Mouse (Mus musculus) stomach, embryonic 16.5 days (tissue): ENCODE data around the gene Car5b. TPM values are rescaled to one million over a fixed set of nuclear protein-coding genes. Genes with fewer than 3 reads are reported as not detected.

Experiments
- ATAC-seq: fragments of 200-750 bp; cut with Nextera tagmentation; 2 replicates; pipeline ENCODE4 v1.8.0; 2017; ENCODE audit warnings: moderate number of reproducible peaks, moderate TSS enrichment; ENCODE audit not compliant: insufficient read depth, low FRiP score
- H3K27ac ChIP-seq: fragments of 300-500 bp; sonication (generic); 2 replicates; pipeline ENCODE4 v1.5.1; 2014; ENCODE audit warnings: low read length
- H3K27me3 ChIP-seq: fragments of 300-500 bp; sonication (generic); 2 replicates; pipeline ENCODE4 v1.6.1; 2014; ENCODE audit warnings: low read length, control low read depth, mixed read lengths; ENCODE audit not compliant: control insufficient read depth, insufficient read depth
- H3K36me3 ChIP-seq: fragments of 300-500 bp; sonication (generic); 2 replicates; pipeline ENCODE4 v1.6.1; 2014; ENCODE audit warnings: low read length; ENCODE audit not compliant: control insufficient read depth, insufficient read depth
- H3K4me1 ChIP-seq: fragments of 300-500 bp; sonication (generic); 2 replicates; pipeline ENCODE4 v1.6.1; 2014; ENCODE audit warnings: low read length, control low read depth, mixed read lengths; ENCODE audit not compliant: control insufficient read depth, insufficient read depth
- H3K4me2 ChIP-seq: fragments of 300-500 bp; sonication (generic); 2 replicates; pipeline ENCODE4 v1.6.1; 2014; ENCODE audit warnings: low read depth, low read length, mixed read lengths
- H3K4me3 ChIP-seq: fragments of 300-500 bp; sonication (generic); replicated peaks from 2 replicates; pipeline ENCODE4 v1.5.1; 2014; ENCODE audit warnings: mild to moderate bottlenecking, low read length
- H3K9ac ChIP-seq: fragments of 300-500 bp; sonication (generic); 2 replicates; pipeline ENCODE4 v1.6.1; 2014; ENCODE audit warnings: low read length
- H3K9me3 ChIP-seq: fragments of 300-500 bp; sonication (generic); replicated peaks from 2 replicates; pipeline ENCODE4 v1.6.1; 2016; ENCODE audit warnings: low read length, control low read depth; ENCODE audit not compliant: control insufficient read depth
- WGBS: fragments of 180-500 bp; shearing (Covaris S2); extraction: QIAGEN DNeasy Blood & Tissue Kit; methylation state at CpG from one replicate; pipeline ENCODE4 v1.1.7; 2014; 5-methylcytosine and 5-hydroxymethylcytosine counted together
- polyA plus RNA-seq: library from polyadenylated mRNA; unstranded; fragments of >200 nt; fragmentation: Nextera tagmentation; extraction: Ambion mirVana; gene quantifications from 2 replicates; pipeline ENCODE4 v1.2.1, GENCODE M21; 2015

Car5b gene
- polyA plus RNA-seq, result 3.0 TPM in 2 replicates

GRCm38 (mm10) chrX:164027607-164028289 is at the start of gene Car5b:
Gene Car5b, minus strand, starts transcription at chrX:164027997.
- H3K27ac ChIP-seq, result no peak within 1 kb of the TSS
- no peak within 1 kb of the TSS; the same call in 1 of the 2 replicates for H3K9ac ChIP-seq

GRCm38 (mm10) chrX:164076040-164076775 is 48.4 kb upstream of the Car5b start, which contains the start of gene Siah1b:
Gene Siah1b, minus strand, starts transcription at chrX:164076493.
- WGBS, result 24% methylated on average over 52 of the region's 54 CpGs
- Histone ChIP-seq H3K4me2 (peak within 1 kb of the TSS; percentile 77), H3K27ac (peak within 1 kb of the TSS; percentile 82), H3K36me3 (no peaks in the 10 kb centered on the region), H3K27me3 (no peaks in the 10 kb centered on the region), H3K4me3 (peak within 1 kb of the TSS; percentile 61), H3K4me1 (peaks cover 4% of the 10 kb centered on the region; the same call in 1 of the 2 replicates), H3K9ac (peak within 1 kb of the TSS; percentile 78), H3K9me3 (no peaks in the 10 kb centered on the region)
- ATAC-seq, result peak; percentile 99

More at GRCm38 (mm10) chrX:164027607-164028289, at the start of gene Car5b:
- H3K4me1 ChIP-seq, result no peaks in the 10 kb centered on the region
- H3K4me2 ChIP-seq, result peak within 1 kb of the TSS; percentile 58
- ATAC-seq, result peak; percentile 99
- 7% methylated on average over 22 of the region's 22 CpGs for WGBS
- H3K9me3 ChIP-seq, result no peaks in the 10 kb centered on the region
- H3K27me3 ChIP-seq, result no peaks in the 10 kb centered on the region; the same call in 1 of the 2 replicates
- peak within 1 kb of the TSS; percentile 48 for H3K4me3 ChIP-seq
- H3K36me3 ChIP-seq, result no peaks in the 10 kb centered on the region

GRCm38 (mm10) chrX:164068968-164069367 is 41.2 kb upstream of the Car5b start:
- ATAC-seq, result no peak
- Histone ChIP-seq H3K27ac (no peak overlapping the region), H3K4me2 (no peak overlapping the region), H3K9me3 (no peaks in the 10 kb centered on the region), H3K4me1 (no peaks in the 10 kb centered on the region), H3K9ac (no peak overlapping the region), H3K4me3 (no peak overlapping the region), H3K36me3 (no peaks in the 10 kb centered on the region), H3K27me3 (no peaks in the 10 kb centered on the region)
- 81% methylated on average over 4 of the region's 4 CpGs for WGBS

DNA sequence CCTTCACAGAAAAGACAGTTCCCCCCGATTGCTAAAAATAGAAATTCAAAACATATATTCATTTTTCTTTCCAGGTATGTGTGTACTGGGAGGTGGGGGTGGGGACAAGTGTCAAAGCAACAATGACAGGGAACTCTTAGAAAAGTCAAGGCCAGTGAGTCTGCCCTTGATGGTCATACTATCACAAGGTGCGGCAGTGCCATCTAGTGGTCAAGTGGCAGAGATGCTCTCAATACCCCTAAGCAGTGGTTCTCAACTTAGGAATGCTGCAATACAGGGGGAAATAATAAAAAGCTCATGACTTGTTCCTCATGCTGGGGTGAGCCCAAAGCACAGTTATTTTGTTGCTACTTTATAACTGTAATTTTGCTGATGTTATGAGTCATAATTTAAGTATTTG is 38.4 kb upstream of the Car5b start:
- 17% methylated on average over 2 of the region's 2 CpGs for WGBS
- peak; percentile 50; the same call in 1 of the 2 replicates for ATAC-seq
- Histone ChIP-seq H3K27me3 (no peaks in the 10 kb centered on the region), H3K4me2 (no peak overlapping the region), H3K9me3 (no peaks in the 10 kb centered on the region), H3K36me3 (no peaks in the 10 kb centered on the region), H3K9ac (no peak overlapping the region), H3K27ac (no peak overlapping the region), H3K4me1 (no peaks in the 10 kb centered on the region), H3K4me3 (no peak overlapping the region)

- Histone ChIP-seq H3K9me3 (no peaks in the 10 kb centered on the region), H3K4me2 (no peak overlapping the region), H3K4me1 (no peaks in the 10 kb centered on the region), H3K4me3 (no peak overlapping the region), H3K27ac (no peak overlapping the region), H3K36me3 (no peaks in the 10 kb centered on the region), H3K27me3 (peaks cover 6% of the 10 kb centered on the region; the same call in 1 of the 2 replicates), H3K9ac (no peak overlapping the region)
- WGBS, result 60% methylated on average over 4 of the region's 4 CpGs
- ATAC-seq, result no peak
Observed at GRCm38 (mm10) chrX:164059070-164059469, 31.3 kb upstream of the Car5b start.

- H3K27ac ChIP-seq, result no peak overlapping the region
- H3K36me3 ChIP-seq, result no peaks in the 10 kb centered on the region
- H3K4me1 ChIP-seq, result no peaks in the 10 kb centered on the region
- H3K4me3 ChIP-seq, result no peak overlapping the region
- 88% methylated on average over 3 of the region's 3 CpGs for WGBS
- H3K27me3 ChIP-seq, result peaks cover 6% of the 10 kb centered on the region; the same call in 1 of the 2 replicates
- no peak overlapping the region for H3K9ac ChIP-seq
- H3K4me2 ChIP-seq, result no peak overlapping the region
- H3K9me3 ChIP-seq, result no peaks in the 10 kb centered on the region
- no peak for ATAC-seq
Observed at GRCm38 (mm10) chrX:164058523-164058922, 30.7 kb upstream of the Car5b start.

- Histone ChIP-seq H3K4me1 (no peaks in the 10 kb centered on the region), H3K27ac (no peak overlapping the region), H3K27me3 (peaks cover 2% of the 10 kb centered on the region; the same call in 1 of the 2 replicates), H3K4me2 (no peak overlapping the region), H3K9me3 (no peaks in the 10 kb centered on the region), H3K9ac (no peak overlapping the region), H3K36me3 (no peaks in the 10 kb centered on the region), H3K4me3 (no peak overlapping the region)
- WGBS, result 69% methylated on average over 4 of the region's 4 CpGs
- ATAC-seq, result no peak
Observed at GRCm38 (mm10) chrX:164055726-164056125, 27.9 kb upstream of the Car5b start.

DNA sequence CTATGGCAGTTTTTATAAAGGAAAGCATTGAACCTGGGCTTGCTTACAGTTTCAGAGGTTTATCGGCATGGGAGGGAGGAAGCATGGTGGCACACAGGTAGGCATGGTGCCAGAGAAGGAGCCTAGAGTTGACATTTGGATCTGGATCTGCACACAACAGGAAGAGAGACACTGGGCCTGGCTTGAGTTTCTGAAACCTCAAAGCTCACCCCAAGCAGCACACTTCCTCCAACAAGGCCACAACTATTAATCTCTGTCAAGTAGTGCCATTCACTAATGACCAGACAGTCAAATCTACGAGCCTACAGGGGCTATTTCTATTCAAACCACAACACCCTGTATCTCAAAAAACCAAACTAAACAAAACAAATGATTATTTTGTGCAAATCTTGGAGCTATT is 18.9 kb upstream of the Car5b start:
- Histone ChIP-seq H3K27ac (no peak overlapping the region), H3K9ac (no peak overlapping the region), H3K4me1 (no peaks in the 10 kb centered on the region), H3K36me3 (no peaks in the 10 kb centered on the region), H3K4me2 (no peak overlapping the region), H3K4me3 (no peak overlapping the region), H3K27me3 (peaks cover 3% of the 10 kb centered on the region; the same call in 1 of the 2 replicates), H3K9me3 (no peaks in the 10 kb centered on the region)
- ATAC-seq, result no peak
- 64% methylated on average over 2 of the region's 2 CpGs for WGBS

DNA sequence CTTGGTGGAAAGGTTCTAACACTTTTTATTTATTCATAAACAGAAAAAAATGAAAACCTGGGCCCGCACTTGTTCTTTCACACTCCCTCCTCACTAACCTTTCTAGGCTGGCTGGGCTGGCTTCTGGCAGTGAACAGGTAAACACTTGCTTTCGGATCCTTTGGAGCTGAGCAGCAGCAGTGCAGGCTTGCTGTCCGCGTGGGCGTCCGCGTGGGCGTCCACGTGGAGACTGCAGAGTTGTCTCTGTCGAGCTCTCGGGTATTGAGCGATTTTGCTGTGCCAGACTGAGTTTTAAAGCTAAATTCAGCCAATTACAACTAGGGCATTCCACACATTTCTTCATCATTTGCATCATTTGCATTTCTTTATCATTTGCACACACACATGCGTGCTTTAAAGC is 14.3 kb upstream of the Car5b start:
- no peak overlapping the region for H3K9ac ChIP-seq
- no peaks in the 10 kb centered on the region for H3K36me3 ChIP-seq
- H3K4me2 ChIP-seq, result no peak overlapping the region
- no peaks in the 10 kb centered on the region for H3K4me1 ChIP-seq
- no peaks in the 10 kb centered on the region for H3K9me3 ChIP-seq
- no peak overlapping the region for H3K4me3 ChIP-seq
- no peak overlapping the region for H3K27ac ChIP-seq
- ATAC-seq, result no peak
- H3K27me3 ChIP-seq, result peaks cover 3% of the 10 kb centered on the region; the same call in 1 of the 2 replicates
- WGBS, result 62% methylated on average over 13 of the region's 13 CpGs
